Mouse (Mus musculus): ENCODE results near the gene AC129217.1.
A peak's percentile ranks its signal among the peaks of the same experiment; 100 is the strongest.

The AC129217.1 gene

GRCm38 (mm10) chr19:8829660-8830059, at the start of gene AC129217.1:
AC129217.1 (plus strand) TSS chr19:8829773.
- DNase-seq (ENCODE audit: low read depth, low spot score): no peak

DNA sequence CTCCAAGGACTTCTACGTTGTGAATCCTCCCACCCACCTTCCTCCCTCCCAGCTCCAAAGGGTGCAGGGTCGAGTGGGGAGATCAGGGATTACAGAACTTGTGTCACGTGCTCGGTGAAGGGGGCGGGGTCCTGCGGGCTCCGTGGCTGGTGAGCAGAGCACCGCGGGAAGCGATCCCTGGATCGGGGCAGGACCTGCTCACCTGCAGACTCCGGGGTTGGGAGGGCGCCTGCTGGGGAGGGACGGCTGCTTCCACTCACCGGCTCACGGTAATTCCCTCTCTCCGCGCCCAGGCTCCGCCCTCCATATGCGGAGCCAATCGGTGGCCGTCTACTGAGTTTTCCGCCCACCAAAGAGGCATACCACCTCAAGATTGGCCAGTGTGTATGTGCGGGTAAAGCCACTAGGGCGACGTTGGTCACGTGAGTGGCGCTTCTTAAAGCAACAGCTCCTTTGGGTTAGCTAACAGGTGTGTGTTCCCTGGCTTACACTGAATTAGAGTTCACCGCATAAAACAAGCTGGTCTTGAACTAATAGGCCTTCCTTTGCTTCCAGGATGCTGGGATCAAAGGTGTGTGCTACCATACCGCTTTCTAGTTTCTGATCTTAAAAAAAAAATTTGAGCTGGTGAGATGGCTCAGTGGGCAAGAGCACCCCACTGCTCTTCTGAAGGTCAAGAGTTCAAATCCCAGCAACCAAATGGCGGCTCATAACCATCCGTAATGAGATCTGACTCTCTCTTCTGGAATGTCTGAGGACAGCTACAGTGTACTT, 43.4 kb upstream of the AC129217.1 start, which contains the start of gene Taf6l:
Taf6l (minus strand) TSS at position 410 of the 774 bp plus-strand sequence.
- peak; percentile 97 for DNase-seq (ENCODE audit: low read depth, low spot score)

GRCm38 (mm10) chr19:8788521-8788920, 41.1 kb upstream of the AC129217.1 start:
- DNase-seq (ENCODE audit: low read depth, low spot score): no peak

DNA sequence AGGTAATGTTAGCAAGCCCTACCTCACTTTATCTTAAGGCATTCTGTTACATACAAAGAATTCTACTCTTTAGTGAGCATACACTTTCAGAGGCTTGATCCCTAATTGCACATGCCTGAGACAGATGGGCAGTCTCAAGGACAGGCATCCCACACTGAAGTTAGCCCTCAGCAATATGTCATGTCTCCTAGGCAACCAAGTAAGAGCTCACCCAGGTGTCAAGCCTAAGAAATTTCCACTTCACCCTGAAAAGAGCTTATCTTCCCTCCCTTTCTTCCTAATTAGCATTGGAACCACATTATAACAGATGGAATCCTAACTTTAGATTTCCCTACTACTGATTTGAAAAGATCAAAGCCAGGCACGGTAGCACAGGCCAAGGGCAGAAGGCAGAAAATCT, 40.4 kb upstream of the AC129217.1 start:
- no peak for DNase-seq (ENCODE audit: low read depth, low spot score)

- no peak for DNase-seq (ENCODE audit: low read depth, low spot score)
Observed at GRCm38 (mm10) chr19:8790171-8790570, 39.4 kb upstream of the AC129217.1 start.

DNA sequence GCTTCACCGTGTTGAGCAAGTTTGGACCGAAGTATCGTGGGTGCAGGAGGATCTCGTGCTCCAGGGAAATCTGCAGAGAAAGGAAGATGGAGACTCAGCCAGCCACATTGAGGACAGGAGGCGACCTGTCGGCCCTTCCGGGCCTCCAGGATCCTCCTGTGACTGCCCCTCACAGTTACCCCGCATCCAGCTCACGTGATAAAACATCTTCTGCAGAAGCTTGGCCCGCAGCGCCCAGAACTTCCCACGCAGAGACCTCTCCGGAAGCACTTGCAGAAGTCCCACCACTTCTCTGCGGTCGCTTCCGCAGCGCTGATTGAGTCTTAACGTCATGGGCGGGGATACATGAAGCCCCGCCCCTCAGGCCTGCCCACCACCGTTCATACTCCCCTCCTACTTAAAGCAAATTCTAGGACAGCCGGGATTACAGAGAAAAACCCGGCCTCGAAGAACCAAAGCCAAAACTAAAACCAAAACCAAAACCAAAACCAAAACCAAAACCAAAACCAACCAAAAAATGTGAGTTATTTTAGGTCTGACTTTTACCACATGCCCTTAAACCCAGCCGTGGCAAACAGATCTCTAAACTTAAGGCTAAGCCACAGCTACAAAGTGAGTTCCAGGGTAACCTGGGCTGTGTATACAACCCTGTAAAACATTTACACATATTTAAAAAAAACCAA, 31.2 kb upstream of the AC129217.1 start, which contains the start of gene Polr2g:
Polr2g (minus strand) TSS at position 314 of the 683 bp plus-strand sequence.
- peak; percentile 95 for DNase-seq (ENCODE audit: low read depth, low spot score)

DNA sequence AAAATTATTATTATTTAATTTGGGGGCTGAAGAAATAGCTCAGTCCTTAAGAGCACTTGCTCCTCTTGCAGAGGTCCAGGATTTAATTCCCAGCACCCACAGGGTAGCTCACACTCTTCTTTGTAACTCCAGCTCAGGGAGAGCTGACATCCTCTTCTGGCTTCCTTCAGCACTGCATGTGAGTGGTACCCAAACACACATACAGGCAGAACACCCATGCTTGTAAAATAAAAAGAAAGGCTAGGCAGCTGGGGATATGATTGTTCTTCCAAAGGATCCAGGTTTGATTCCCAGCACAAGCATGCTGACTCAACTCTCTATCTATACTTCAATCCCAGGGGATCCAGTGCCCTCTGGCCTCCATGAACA, 30.6 kb upstream of the AC129217.1 start:
- peak; percentile 21 for DNase-seq (ENCODE audit: low read depth, low spot score)

- DNase-seq (ENCODE audit: low read depth, low spot score): peak; percentile 98
Observed at GRCm38 (mm10) chr19:8802130-8802821, 27.3 kb upstream of the AC129217.1 start, which contains the start of gene Zbtb3. Zbtb3 (plus strand) TSS chr19:8802555.

- no peak for DNase-seq (ENCODE audit: low read depth, low spot score)
Observed at GRCm38 (mm10) chr19:8803204-8803780, 26.3 kb upstream of the AC129217.1 start.

GRCm38 (mm10) chr19:8803879-8804660, 25.5 kb upstream of the AC129217.1 start:
- DNase-seq (ENCODE audit: low read depth, low spot score): no peak

- DNase-seq (ENCODE audit: low read depth, low spot score): peak; percentile 82
Observed at GRCm38 (mm10) chr19:8806810-8807209, 22.8 kb upstream of the AC129217.1 start.

DNA sequence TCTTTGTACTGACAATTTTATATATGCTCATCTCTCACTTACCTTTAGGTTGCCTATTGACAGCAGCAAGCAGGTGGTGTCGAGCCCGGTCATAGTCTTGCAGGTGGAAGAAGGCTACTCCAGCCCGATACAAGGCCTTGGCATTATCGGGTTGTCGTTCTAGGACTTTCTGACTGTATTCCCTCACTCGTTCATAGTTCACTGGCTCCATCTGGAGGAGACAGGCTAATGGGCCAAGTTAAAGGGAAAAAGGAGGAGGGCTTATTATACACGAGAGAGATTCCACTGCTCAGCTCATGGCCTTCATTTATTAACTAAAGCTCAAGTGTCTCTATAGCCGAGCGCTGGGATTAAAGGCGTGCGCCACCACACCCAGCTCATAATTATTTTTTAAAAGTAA, 13.8 kb upstream of the AC129217.1 start:
- no peak for DNase-seq (ENCODE audit: low read depth, low spot score)

DNA sequence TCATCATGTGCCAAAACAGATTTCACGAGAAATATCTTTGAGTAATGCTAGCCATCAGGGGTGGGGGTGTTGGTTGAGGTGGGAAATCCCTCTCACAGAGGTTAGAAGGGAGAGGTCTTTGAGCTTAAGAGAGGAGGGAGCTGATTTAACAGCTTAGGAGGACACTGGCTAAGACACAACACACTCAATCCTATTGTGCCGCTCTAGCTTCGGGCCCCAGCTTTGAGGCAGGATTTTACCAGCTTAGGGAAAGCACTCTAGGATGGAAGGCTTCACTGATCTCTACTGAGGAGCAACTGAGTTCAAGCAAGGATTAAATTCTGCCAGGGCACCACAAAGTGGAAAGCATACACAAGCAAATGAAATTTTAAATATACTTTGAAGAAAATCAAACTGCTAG, 12.6 kb upstream of the AC129217.1 start:
- DNase-seq (ENCODE audit: low read depth, low spot score): no peak

DNA sequence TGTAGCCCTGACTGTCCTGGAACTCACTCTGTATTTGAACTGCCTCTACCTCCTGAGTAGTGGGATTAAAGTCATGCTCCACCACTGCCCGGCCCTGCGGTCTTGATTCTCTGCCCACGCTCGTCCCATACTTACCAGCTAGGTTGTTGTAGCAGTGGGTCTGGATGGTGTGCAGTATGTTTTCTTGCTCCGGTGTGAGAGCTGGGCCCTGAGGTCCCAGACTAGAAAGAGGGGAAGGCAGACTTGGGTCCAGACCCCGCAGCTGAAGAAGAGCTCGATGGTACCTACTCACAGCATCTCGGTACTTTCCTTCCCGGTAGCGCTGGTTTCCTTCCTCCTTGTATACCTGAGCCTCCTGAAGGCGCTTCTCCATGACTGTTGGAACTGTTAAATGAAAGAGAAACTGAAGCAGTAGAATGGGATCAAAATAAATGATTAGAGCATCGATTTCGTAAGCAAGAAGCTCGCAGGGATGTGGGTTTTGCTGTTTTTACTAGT, 11.2 kb upstream of the AC129217.1 start:
- DNase-seq (ENCODE audit: low read depth, low spot score): peak; percentile 54

- peak; percentile 98 for DNase-seq (ENCODE audit: low read depth, low spot score)
Observed at GRCm38 (mm10) chr19:8818801-8819595, 10.6 kb upstream of the AC129217.1 start, which contains the start of gene Ttc9c. Ttc9c (minus strand) TSS chr19:8819333.

DNA sequence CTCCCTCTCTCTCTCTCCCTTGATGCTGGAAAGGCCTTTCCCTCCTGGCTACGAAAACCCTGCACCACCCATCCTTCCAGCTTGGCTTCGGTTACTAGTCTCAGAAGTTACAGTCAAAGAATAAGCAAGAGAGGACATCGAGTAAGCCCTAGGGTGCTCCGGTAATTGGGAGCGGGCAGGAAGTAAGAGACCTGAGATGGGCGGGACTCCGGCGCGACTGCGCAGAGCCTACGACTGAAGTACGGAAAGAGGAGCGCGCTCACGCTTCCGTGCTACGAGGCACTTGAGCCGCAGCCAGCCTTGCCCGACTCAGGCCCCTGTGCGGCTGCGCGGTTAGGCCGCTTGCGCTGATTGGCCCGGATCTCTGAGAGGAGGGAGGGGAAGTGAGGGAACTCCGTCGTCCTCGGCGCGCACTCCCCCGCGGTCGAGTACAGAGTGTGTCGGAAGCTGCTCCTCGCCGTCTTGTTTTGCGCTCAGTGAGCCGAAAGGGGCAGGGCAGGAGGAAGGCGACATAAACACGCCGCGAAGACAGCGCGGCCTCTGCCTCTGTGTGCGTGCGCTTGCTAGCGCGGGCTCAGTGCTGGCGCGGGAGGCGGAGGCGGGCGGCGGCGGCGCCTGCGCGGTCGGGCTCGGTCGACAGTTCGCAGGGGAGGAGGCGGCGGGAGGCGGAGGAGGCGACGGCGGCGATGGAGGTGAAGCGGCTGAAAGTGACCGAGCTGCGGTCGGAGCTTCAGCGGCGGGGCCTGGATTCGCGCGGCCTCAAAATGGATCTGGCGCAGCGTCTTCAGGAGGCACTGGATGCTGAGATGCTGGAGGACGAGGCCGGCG, 9.8 kb upstream of the AC129217.1 start, which contains the start of gene Hnrnpul2:
Hnrnpul2 (plus strand) TSS at position 415 of the 828 bp plus-strand sequence.
- DNase-seq (ENCODE audit: low read depth, low spot score): peak; percentile 100

GRCm38 (mm10) chr19:8820424-8820956, 9.1 kb upstream of the AC129217.1 start:
- no peak for DNase-seq (ENCODE audit: low read depth, low spot score)

GRCm38 (mm10) chr19:8821146-8821545, 8.4 kb upstream of the AC129217.1 start:
- peak; percentile 26 for DNase-seq (ENCODE audit: low read depth, low spot score)

- no peak for DNase-seq (ENCODE audit: low read depth, low spot score)
Observed at GRCm38 (mm10) chr19:8822696-8823095, 6.9 kb upstream of the AC129217.1 start.
